Mouse (Mus musculus) liver (tissue): ENCODE results near the gene Sh2b2.

ENCODE experiments used
- DNase-seq: peaks from one replicate; pipeline ENCODE4 v3.0.0-alpha.2; 2020; ENCODE audit warnings: mixed read lengths

Sh2b2 gene

GRCm38 (mm10) chr5:136179594-136179993, 66.8 kb downstream of the Sh2b2 start:
- no peak for DNase-seq

- DNase-seq = no peak
Observed at GRCm38 (mm10) chr5:136173606-136174463, 72.5 kb downstream of the Sh2b2 start.

- no peak for DNase-seq
Observed at GRCm38 (mm10) chr5:136172939-136173338, 73.4 kb downstream of the Sh2b2 start.

- peak; percentile 27 for DNase-seq
Observed at GRCm38 (mm10) chr5:136171363-136172341, 74.7 kb downstream of the Sh2b2 start.

GRCm38 (mm10) chr5:136170512-136171362, 75.6 kb downstream of the Sh2b2 start, which contains the start of gene Orai2:
Gene Orai2, minus strand, starts transcription at chr5:136170713.
- peak; percentile 81 for DNase-seq

GRCm38 (mm10) chr5:136169626-136170511, 76.5 kb downstream of the Sh2b2 start:
- peak; percentile 24 for DNase-seq
